Comparison of ENCODE assay signal across 9 mouse cellular contexts in the genomic region with DNA sequence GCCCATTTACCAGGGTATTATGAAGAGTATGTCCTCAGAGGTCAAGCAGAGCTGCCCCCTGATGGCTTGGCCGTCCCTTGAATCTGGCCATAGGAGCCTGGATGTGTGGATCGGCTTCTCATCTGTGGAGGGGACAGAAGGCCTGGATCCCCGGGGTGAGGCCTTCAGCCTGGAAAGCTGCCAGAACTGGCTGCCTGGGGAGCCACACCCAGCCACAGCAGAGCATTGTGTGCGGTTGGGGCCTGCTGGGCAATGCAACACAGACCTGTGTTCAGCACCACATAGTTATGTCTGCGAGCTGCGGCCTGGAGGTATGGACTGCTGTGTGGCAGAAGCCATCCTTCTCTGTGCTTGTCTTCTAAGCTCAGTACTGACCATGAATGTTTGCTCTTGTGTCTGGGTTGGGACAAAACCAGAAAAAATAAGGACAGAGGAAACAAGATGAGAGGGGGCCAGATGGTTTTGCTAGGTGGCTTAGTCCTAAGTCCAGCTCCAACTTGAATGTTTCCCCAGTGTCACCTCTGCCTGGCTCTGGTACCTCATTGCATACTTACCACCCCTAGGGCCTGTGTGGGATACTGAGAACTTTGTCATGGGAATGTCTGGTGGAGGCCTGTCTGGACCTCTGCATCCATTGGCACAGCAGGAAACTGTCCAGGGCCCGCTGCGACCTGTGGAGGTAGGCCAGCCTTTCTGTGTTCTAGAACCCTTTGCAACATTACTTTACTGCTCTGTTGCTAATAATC. TPM values are rescaled to one million over a fixed set of nuclear protein-coding genes. Genes with fewer than 3 reads are reported as not detected.
DNase-seq lines count a peak whose midpoint lies in the region; ATAC-seq and TF ChIP-seq lines count a peak whose summit lies in the region.
"Had no signal": no experiment of that assay in that cellular context is flagged by ENCODE, and none has a peak within 500 bp of the region (broad histone marks: within the 10 kb centered on the region; RNA-seq: fewer than 3 reads in every experiment).

No protein-coding gene starts in this region.

- no peak overlapping the region for H3K4me3 ChIP-seq in heart, postnatal 0 days (ENCODE audit: low read depth, low read length)
- no peak overlapping the region for H3K4me3 ChIP-seq in midbrain, embryonic 15.5 days

- DNase-seq in gastrocnemius, adult 18-20 months (ENCODE audit: low spot score) = peak; percentile 43
- no peak for DNase-seq in gastrocnemius, postnatal 25 days
- peak; percentile 55 for DNase-seq in R1 (ENCODE audit: low read depth, low spot score)
- peak; percentile 38 for DNase-seq in heart, postnatal 0 days (ENCODE audit: low spot score)
- peak; percentile 70 for DNase-seq in lung, postnatal 14 days
- no peak for DNase-seq in thymus, postnatal 36 days
- no peak for DNase-seq in left cerebral cortex, postnatal 4 days

- WGBS in heart, postnatal 0 days = 43% methylated on average over 8 of the region's 8 CpGs
- 69% methylated on average over 8 of the region's 8 CpGs for WGBS in midbrain, embryonic 15.5 days

- H3K36me3 ChIP-seq in heart, postnatal 0 days (replicated peaks; ENCODE audit: control insufficient read depth, insufficient read depth, low read length) = peaks cover 53% of the 10 kb centered on the region
- H3K36me3 ChIP-seq in midbrain, embryonic 15.5 days (replicated peaks) = peaks cover 14% of the 10 kb centered on the region; the same call in 1 of the 2 replicates

- no peaks in the 10 kb centered on the region for H3K27me3 ChIP-seq in heart, postnatal 0 days (ENCODE audit: control insufficient read depth, insufficient read depth, low read length)
- H3K27me3 ChIP-seq in midbrain, embryonic 15.5 days (replicated peaks) = no peaks in the 10 kb centered on the region
- H3K27me3 ChIP-seq: CH12.LX had no signal

- no peak for TF ChIP-seq EP300 in heart, postnatal 0 days (IDR thresholded peaks at IDR 0.05; ENCODE audit: low read depth)

- H3K9ac ChIP-seq in heart, postnatal 0 days (replicated peaks; ENCODE audit: low read depth, low read length) = 0 out of 2 replicates have a peak overlapping the region, but pooled peaks have one; percentile 26
- no peak overlapping the region for H3K9ac ChIP-seq in midbrain, embryonic 15.5 days

- no peak for TF ChIP-seq CTCF in heart, postnatal 0 days (IDR thresholded peaks at IDR 0.05; ENCODE audit: low read depth)

- no peak overlapping the region for H3K4me2 ChIP-seq in heart, postnatal 0 days (ENCODE audit: low read depth, low read length)
- H3K4me2 ChIP-seq in midbrain, embryonic 15.5 days = no peak overlapping the region

- H3K27ac ChIP-seq in heart, postnatal 0 days (ENCODE audit: low read depth) = peak overlapping the region; percentile 51
- H3K27ac ChIP-seq in midbrain, embryonic 15.5 days = no peak overlapping the region

- intact Hi-C loops in left cerebral cortex, postnatal 4 days (cut with DNase I) = no loop called here

- H3K9me3 ChIP-seq in heart, postnatal 0 days (replicated peaks; ENCODE audit: control insufficient read depth, low read length) = no peaks in the 10 kb centered on the region
- H3K9me3 ChIP-seq in midbrain, embryonic 15.5 days = no peaks in the 10 kb centered on the region

- peaks cover 11% of the 10 kb centered on the region for H3K4me1 ChIP-seq in heart, postnatal 0 days (ENCODE audit: control insufficient read depth, insufficient read depth)
- peaks cover 5% of the 10 kb centered on the region; the same call in 1 of the 2 replicates for H3K4me1 ChIP-seq in midbrain, embryonic 15.5 days

- peak; percentile 45 for ATAC-seq in heart, postnatal 0 days (ENCODE audit: insufficient read depth, low read depth)
- ATAC-seq in midbrain, embryonic 15.5 days (replicated peaks) = no peak

RNA-seq across cellular contexts. Expression of gene Pkd1, which starts 17.6 kb away (rescaled TPM):
- total RNA-seq in gastrocnemius, adult 18-20 months (2021) = 10 to 100 TPM; 12.8 to 21.4 TPM
- total RNA-seq in gastrocnemius, postnatal 25 days (2021) = 10 to 100 TPM; 20.2 to 21.1 TPM
- 44.5 and 57.5 TPM in 2 replicates for total RNA-seq in heart, postnatal 0 days (2014; rRNA removed; ENCODE audit: low replicate concordance)
- 7.1 and 9.8 TPM in 2 replicates for polyA plus RNA-seq in heart, postnatal 0 days (2015; fragmentation: Nextera tagmentation; extraction: Ambion mirVana)
- 29.0 and 29.8 TPM in 2 replicates for polyA plus RNA-seq in midbrain, embryonic 15.5 days (2015; fragmentation: Nextera tagmentation; extraction: Ambion mirVana)
- total RNA-seq in left cerebral cortex, postnatal 4 days (2021) = 10 to 100 TPM; 75.0 to 91.3 TPM

RNA-seq across cellular contexts. Expression of gene Rab26, which starts 33.2 kb away (rescaled TPM):
- not detected for total RNA-seq in gastrocnemius, adult 18-20 months (2021)
- total RNA-seq in gastrocnemius, postnatal 25 days (2021) = under 1 TPM in 1 of 2 experiments, not detected in 1; 0.23 TPM
- total RNA-seq in heart, postnatal 0 days (2014; rRNA removed; ENCODE audit: low replicate concordance) = 0.27 TPM in 1 of 2 replicates, not detected in the other
- 0.46 and 0.54 TPM in 2 replicates for polyA plus RNA-seq in heart, postnatal 0 days (2015; fragmentation: Nextera tagmentation; extraction: Ambion mirVana)
- polyA plus RNA-seq in midbrain, embryonic 15.5 days (2015; fragmentation: Nextera tagmentation; extraction: Ambion mirVana) = 8.4 and 8.8 TPM in 2 replicates
- total RNA-seq in left cerebral cortex, postnatal 4 days (2021) = 10 to 100 TPM; 12.2 to 12.5 TPM

RNA-seq across cellular contexts. Expression of gene Traf7, which starts 39.5 kb away (rescaled TPM):
- 10 to 100 TPM; 25.7 to 29.7 TPM for total RNA-seq in gastrocnemius, adult 18-20 months (2021)
- 10 to 100 TPM; 33.2 to 36.7 TPM for total RNA-seq in gastrocnemius, postnatal 25 days (2021)
- 206 and 281 TPM in 2 replicates for total RNA-seq in heart, postnatal 0 days (2014; rRNA removed; ENCODE audit: low replicate concordance)
- 46.0 and 48.9 TPM in 2 replicates for polyA plus RNA-seq in heart, postnatal 0 days (2015; fragmentation: Nextera tagmentation; extraction: Ambion mirVana)
- 108 and 112 TPM in 2 replicates for polyA plus RNA-seq in midbrain, embryonic 15.5 days (2015; fragmentation: Nextera tagmentation; extraction: Ambion mirVana)
- total RNA-seq in left cerebral cortex, postnatal 4 days (2021) = 100 to 1,000 TPM; 166 to 172 TPM

Comparison
In these comparisons a context has a peak if more than half of its experiments do, and no peak if none do; other contexts are left out.
1. DNase-seq: peak in gastrocnemius, adult 18-20 months (single experiment), R1 (single experiment), heart, postnatal 0 days (single experiment) and lung, postnatal 14 days (single experiment); none in gastrocnemius, postnatal 25 days (single experiment), thymus, postnatal 36 days (0 of 2) and left cerebral cortex, postnatal 4 days (single experiment).
2. RNA of gene Rab26, which starts 33.2 kb away (total RNA-seq): 12.2 to 12.5 TPM in left cerebral cortex, postnatal 4 days; 0.23 TPM in gastrocnemius, postnatal 25 days, not detected in gastrocnemius, adult 18-20 months and 0.27 TPM in heart, postnatal 0 days; every median in the first group is over 10 times any median in the second.